Mouse (Mus musculus) myocyte (in vitro differentiated cells): ENCODE measurements around the gene Hspbp1.

Source experiments
- CEBPB ChIP-seq: IDR thresholded peaks from 2 replicates; pipeline ENCODE4 v1.6.1; 2011; ENCODE audit warnings: mild to moderate bottlenecking, moderate library complexity; ENCODE audit not compliant: poor library complexity, insufficient read depth, severe bottlenecking
- MAX ChIP-seq: IDR thresholded peaks from one replicate; pipeline ENCODE4 v1.6.1; 2011; ENCODE audit warnings: low read depth, mild to moderate bottlenecking, control low read depth
- MYOD1 ChIP-seq, 3 experiments: IDR thresholded peaks; one replicate each; pipeline ENCODE4 v1.6.1; 2011; ENCODE audit warnings: control low read depth in 2 of 3, low read depth in 2 of 3, mild to moderate bottlenecking in 2 of 3, moderate library complexity in 1 of 3; ENCODE audit not compliant: insufficient read length in 2 of 3, control insufficient read depth in 1 of 3
- MYOG ChIP-seq, 3 experiments: IDR thresholded peaks; one replicate each; pipeline ENCODE4 v1.6.1; 2011; ENCODE audit warnings: control low read depth in 2 of 3, low read depth in 2 of 3, mild to moderate bottlenecking in 2 of 3; ENCODE audit not compliant: insufficient read length in 2 of 3, control insufficient read depth in 1 of 3, insufficient read depth in 1 of 3
- POLR2A ChIP-seq: IDR thresholded peaks from one replicate; pipeline ENCODE4 v1.6.1; 2011; ENCODE audit warnings: low read depth, mild to moderate bottlenecking, control low read depth, moderate library complexity; ENCODE audit not compliant: insufficient read length
- POLR2AphosphoS2 ChIP-seq: IDR thresholded peaks from one replicate; pipeline ENCODE4 v1.6.1; 2011; ENCODE audit warnings: low read depth, control low read depth; ENCODE audit not compliant: insufficient read length
- SRF ChIP-seq: IDR thresholded peaks from one replicate; pipeline ENCODE4 v1.6.1; 2011; ENCODE audit warnings: low read depth; ENCODE audit not compliant: control insufficient read depth, insufficient read length
- TCF12 ChIP-seq: IDR thresholded peaks from one replicate; pipeline ENCODE4 v1.6.1; 2011; ENCODE audit warnings: mild to moderate bottlenecking, control low read depth; ENCODE audit not compliant: poor library complexity, insufficient read depth, severe bottlenecking
- USF1 ChIP-seq: IDR thresholded peaks from one replicate; pipeline ENCODE4 v1.6.1; 2011; ENCODE audit warnings: low read depth, mild to moderate bottlenecking, control low read depth, moderate library complexity

DNA sequence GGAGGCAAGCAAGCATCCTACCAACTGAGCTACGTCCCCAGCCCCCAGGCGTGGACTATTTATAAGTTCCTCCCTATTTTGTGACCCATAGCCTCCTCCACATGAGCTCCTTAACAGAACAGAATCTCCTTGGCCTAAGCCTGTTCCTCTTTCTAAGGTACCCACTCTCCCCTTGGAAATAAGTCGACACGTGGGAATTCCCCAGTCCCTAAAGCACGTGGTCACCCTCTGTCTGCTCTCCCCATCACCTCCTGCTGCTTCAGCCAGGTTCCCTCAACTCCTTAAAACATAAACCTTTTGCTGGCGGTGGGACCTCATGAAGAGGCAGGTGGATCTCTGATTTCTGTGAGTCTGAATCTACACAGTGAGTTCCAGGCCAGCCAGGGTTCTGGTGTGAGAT is 32.1 kb upstream of the Hspbp1 start:
- TF ChIP-seq POLR2A, result no peak
- no peak for TF ChIP-seq POLR2AphosphoS2
- no peak for TF ChIP-seq USF1
- no peak for TF ChIP-seq SRF
- no peak for TF ChIP-seq CEBPB
- no peak for TF ChIP-seq MAX
- TF ChIP-seq MYOD1 (IDR thresholded peaks at IDR 0.05; ENCODE audit: control insufficient read depth in 1 of 3, insufficient read length in 2 of 3, low read depth in 2 of 3), result no peak
- TF ChIP-seq MYOG (IDR thresholded peaks at IDR 0.05; ENCODE audit: control insufficient read depth in 1 of 3, insufficient read depth in 1 of 3, insufficient read length in 2 of 3, low read depth in 2 of 3), result no peak
- no peak for TF ChIP-seq TCF12
